Mouse (Mus musculus): ENCODE results near the gene Xkr7. TPM values are rescaled to one million over a fixed set of nuclear protein-coding genes. Genes with fewer than 3 reads are reported as not detected.

Gene Xkr7
- not detected in 2 replicates for polyA plus RNA-seq (2012; ENCODE audit: low replicate concordance)

GRCm38 (mm10) chr2:153031126-153032082, at the start of gene Xkr7:
Xkr7 (plus strand) TSS chr2:153031852.

GRCm38 (mm10) chr2:153014758-153015593, 16.7 kb upstream of the Xkr7 start, which contains the start of gene Pdrg1:
Pdrg1 (minus strand) TSS chr2:153015427.

GRCm38 (mm10) chr2:153065747-153066508, 34.3 kb downstream of the Xkr7 start, which contains the start of gene Ccm2l:
Ccm2l (plus strand) TSS chr2:153065955.

Other genes starting within 250 kb of the Xkr7 start
- 56.7 and 71.1 TPM in 2 replicates for gene Bcl2l1, start 200.1 kb upstream of the Xkr7 start, polyA plus RNA-seq (2012; ENCODE audit: low replicate concordance)
- 1.4 and 4.4 TPM in 2 replicates for gene Tpx2, start 183.9 kb upstream of the Xkr7 start, polyA plus RNA-seq (2012; ENCODE audit: low replicate concordance)
- gene Mylk2, start 120.5 kb upstream of the Xkr7 start, polyA plus RNA-seq (2012; ENCODE audit: low replicate concordance): not detected in 2 replicates
- 0.41 and 1.3 TPM in 2 replicates for gene Foxs1, start 98.6 kb upstream of the Xkr7 start, polyA plus RNA-seq (2012; ENCODE audit: low replicate concordance)
- 0.03 TPM in 1 of 2 replicates, not detected in the other for gene Dusp15, start 80.2 kb upstream of the Xkr7 start, polyA plus RNA-seq (2012; ENCODE audit: low replicate concordance)
- gene Ttll9, start 69.4 kb upstream of the Xkr7 start, polyA plus RNA-seq (2012; ENCODE audit: low replicate concordance): not detected in 2 replicates
- gene Pdrg1, start 16.4 kb upstream of the Xkr7 start, polyA plus RNA-seq (2012; ENCODE audit: low replicate concordance): 32.6 and 41.6 TPM in 2 replicates
- 0.70 TPM in 1 of 2 replicates, not detected in the other for gene Ccm2l, start 34.1 kb downstream of the Xkr7 start, polyA plus RNA-seq (2012; ENCODE audit: low replicate concordance)
- gene Hck, start 76.6 kb downstream of the Xkr7 start, polyA plus RNA-seq (2012; ENCODE audit: low replicate concordance): 47.9 and 76.5 TPM in 2 replicates
- 5.2 and 34.9 TPM in 2 replicates for gene Tm9sf4, start 129.5 kb downstream of the Xkr7 start, polyA plus RNA-seq (2012; ENCODE audit: low replicate concordance)
- gene Tspyl3, start 193.6 kb downstream of the Xkr7 start, polyA plus RNA-seq (2012; ENCODE audit: low replicate concordance): 10.6 and 19.3 TPM in 2 replicates
- 13.3 and 17.5 TPM in 2 replicates for gene Plagl2, start 209.6 kb downstream of the Xkr7 start, polyA plus RNA-seq (2012; ENCODE audit: low replicate concordance)
- gene Pofut1, start 209.7 kb downstream of the Xkr7 start, polyA plus RNA-seq (2012; ENCODE audit: low replicate concordance): 8.9 and 9.6 TPM in 2 replicates

Measured in hematopoietic multipotent progenitor cell, adult 10-12 weeks (in vitro differentiated cells).